Mouse (Mus musculus) liver, embryonic 14.5 days (tissue): ENCODE measurements at regions not wholly inside any gene's neighbourhood (a gene's known extent, or its start where the extent isn't known, plus 50 kb on each side); places are given as distances from the start of the nearest gene placed in this dataset.

Source experiments
- CTCF ChIP-seq: IDR thresholded peaks from 2 replicates; pipeline ENCODE4 v1.5.1; 2016; ENCODE audit warnings: antibody characterized with exemption, low read depth, control low read depth
- EP300 ChIP-seq: IDR thresholded peaks from 2 replicates; pipeline ENCODE4 v1.6.1; 2016; ENCODE audit warnings: antibody characterized with exemption, low read depth

DNA sequence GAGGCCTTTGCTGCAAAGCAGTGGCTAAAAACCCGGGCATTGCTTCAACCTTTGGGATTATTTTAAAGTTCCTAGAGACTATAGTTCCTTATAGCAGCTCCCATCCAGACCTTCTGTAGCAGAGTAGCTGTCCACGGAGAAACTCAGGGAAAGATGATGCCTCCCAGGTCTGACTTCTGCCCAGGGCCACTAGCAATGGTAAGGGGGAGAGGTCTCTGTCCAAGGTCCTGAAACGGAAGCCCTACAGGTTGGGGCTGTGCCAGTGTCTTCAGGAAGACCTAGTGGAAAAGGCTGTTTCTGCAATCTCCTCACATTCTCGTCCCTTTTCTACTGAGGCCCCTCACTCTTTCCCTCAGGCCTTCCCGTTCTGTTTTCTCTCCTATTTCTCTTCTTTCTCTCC, 168.0 kb downstream of the Gm26897 start:
- TF ChIP-seq CTCF = no peak
- no peak for TF ChIP-seq EP300
